ENCODE assay signal across 15 mouse cellular contexts in the genomic region with DNA sequence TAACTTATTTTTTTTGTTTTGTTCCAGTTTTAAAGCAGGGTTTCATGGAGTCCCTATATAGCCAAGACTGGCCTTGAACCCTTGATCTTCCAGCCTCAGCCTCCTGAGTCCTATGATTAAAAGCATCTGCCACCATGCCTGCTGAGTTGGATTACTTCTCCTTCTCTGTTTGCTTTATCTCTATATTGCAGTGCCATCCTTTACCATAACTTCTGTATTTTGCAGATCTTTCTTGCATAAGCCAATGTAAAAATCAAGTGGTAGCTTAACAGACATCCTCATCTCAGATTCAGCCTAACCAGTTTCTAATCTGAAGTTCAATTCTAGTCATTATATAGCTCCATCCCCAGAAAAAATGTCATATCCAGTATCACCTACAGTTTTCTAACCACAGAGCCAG.
"Had no signal": no experiment of that assay in that cellular context is flagged by ENCODE, and none has a peak within 500 bp of the region (broad histone marks: within the 10 kb centered on the region; RNA-seq: fewer than 3 reads in every experiment).

No protein-coding gene starts in this region.

- ATAC-seq: liver, postnatal 0 days; lung, postnatal 0 days; midbrain, embryonic 16.5 days had no signal

- DNase-seq: liver, postnatal 0 days; lung, adult 2 months; lung, postnatal 14 days; lung, postnatal 36 days; midbrain, embryonic 14.5 days; retina, postnatal 1 day; right cerebral cortex, adult 18-20 months; right cerebral cortex, postnatal 25 days; right cerebral cortex, postnatal 4 days; spleen, adult 18-20 months; thymus, adult 18-20 months; thymus, postnatal 14 days; thymus, postnatal 36 days had no signal
